Mouse (Mus musculus) liver, embryonic 14.5 days (tissue): ENCODE data around the gene Pomp.

Experiments
- CTCF ChIP-seq: IDR thresholded peaks from 2 replicates; pipeline ENCODE4 v1.5.1; 2016; ENCODE audit warnings: antibody characterized with exemption, low read depth, control low read depth
- EP300 ChIP-seq: IDR thresholded peaks from 2 replicates; pipeline ENCODE4 v1.6.1; 2016; ENCODE audit warnings: antibody characterized with exemption, low read depth

DNA sequence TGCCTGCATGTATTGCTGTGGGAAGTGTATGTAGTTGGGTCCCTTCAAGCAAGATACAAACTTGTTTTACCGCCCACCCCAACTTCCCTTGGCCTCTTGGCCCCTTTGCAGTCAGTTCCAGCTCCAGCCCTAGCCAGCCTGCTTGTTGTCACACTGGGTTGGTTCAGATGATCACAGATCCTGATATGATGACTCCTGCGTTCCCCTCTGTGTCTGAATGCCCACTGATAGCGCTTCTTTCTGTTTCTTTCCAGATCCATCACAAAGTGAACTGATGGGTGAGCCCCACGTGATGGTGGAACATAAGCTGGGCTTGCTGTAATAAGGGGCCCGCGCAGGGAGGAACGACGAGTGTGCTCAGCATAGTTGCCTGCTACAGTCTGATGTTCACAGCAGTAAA is 14.9 kb downstream of the Pomp start:
- TF ChIP-seq EP300, result no peak
- TF ChIP-seq CTCF, result no peak
